Mouse (Mus musculus) adrenal gland, adult 10 weeks (tissue): ENCODE data around the gene Tesk2. TPM values are rescaled to one million over a fixed set of nuclear protein-coding genes. Genes with fewer than 3 reads are reported as not detected.

Source experiments
- polyA plus RNA-seq: library from polyadenylated mRNA; stranded (reverse); fragments of 350-450 nt; fragmentation: Illumina TruSeq; extraction: RNeasy Lipid Tissue Mini Kit (QIAGEN cat#74804); gene quantifications from one replicate; pipeline ENCODE4 v1.2.3, GENCODE M21; 2014; ENCODE audit warnings: low read depth, low replicate concordance

Tesk2 gene
- 2.0 TPM for polyA plus RNA-seq

GRCm38 (mm10) chr4:116720343-116721097, at the start of gene Tesk2:
TSS of gene Tesk2 (plus strand) at chr4:116720948.

GRCm38 (mm10) chr4:116685402-116686061, 35.2 kb upstream of the Tesk2 start, which contains the start of gene Prdx1:
TSS of gene Prdx1 (plus strand) at chr4:116685544.

GRCm38 (mm10) chr4:116708201-116708764, 12.5 kb upstream of the Tesk2 start, which contains the start of the genes Mmachc and Ccdc163:
TSS of gene Mmachc (minus strand) at chr4:116708406.
TSS of gene Ccdc163 (plus strand) at chr4:116708509.

GRCm38 (mm10) chr4:116807197-116808129, 86.7 kb downstream of the Tesk2 start, which contains the start of the genes Toe1 and Mutyh:
TSS of gene Toe1 (minus strand) at chr4:116807640.
TSS of gene Mutyh (plus strand) at chr4:116807723.

GRCm38 (mm10) chr4:116821694-116822016, 100.9 kb downstream of the Tesk2 start, which contains the start of gene Hpdl:
TSS of gene Hpdl (minus strand) at chr4:116821707.

Other genes starting within 250 kb of the Tesk2 start
- 25.8 TPM for gene Ipp, start 213.4 kb upstream of the Tesk2 start, polyA plus RNA-seq
- gene Tmem69, start 165.0 kb upstream of the Tesk2 start, polyA plus RNA-seq, result 120 TPM
- gene Gpbp1l1, start 163.3 kb upstream of the Tesk2 start, polyA plus RNA-seq, result 83.8 TPM
- 4.5 TPM for gene Ccdc17, start 124.3 kb upstream of the Tesk2 start, polyA plus RNA-seq
- gene Nasp, start 93.0 kb upstream of the Tesk2 start, polyA plus RNA-seq, result 69.5 TPM
- gene Akr1a1, start 69.3 kb upstream of the Tesk2 start, polyA plus RNA-seq, result 960 TPM
- gene Prdx1, start 35.4 kb upstream of the Tesk2 start, polyA plus RNA-seq, result 4,921 TPM
- 57.8 TPM for gene Mmachc, start 12.5 kb upstream of the Tesk2 start, polyA plus RNA-seq
- gene Ccdc163, start 12.4 kb upstream of the Tesk2 start, polyA plus RNA-seq, result 16.2 TPM
- gene Toe1, start 86.7 kb downstream of the Tesk2 start, polyA plus RNA-seq, result 5.2 TPM
- not detected for gene Mutyh, start 86.8 kb downstream of the Tesk2 start, polyA plus RNA-seq
- not detected for gene Hpdl, start 100.8 kb downstream of the Tesk2 start, polyA plus RNA-seq
- 3.1 TPM for gene Zswim5, start 156.4 kb downstream of the Tesk2 start, polyA plus RNA-seq